Mouse (Mus musculus) brain, embryonic 18.5 days (tissue): ENCODE measurements at regions not wholly inside any gene's neighbourhood (a gene's known extent, or its start where the extent isn't known, plus 50 kb on each side); places are given as distances from the start of the nearest gene placed in this dataset.
"Not testable (repeated sequence)": the region's sequence is repeated elsewhere in the genome, so short reads cannot be mapped to it uniquely, and the experiment has no call there.

ENCODE experiments used
- DNase-seq: peaks from one replicate; pipeline ENCODE4 v3.0.0-alpha.2; 2012; ENCODE audit warnings: low read depth, low spot score

GRCm38 (mm10) chr3:34709553-34709952 lies 59.3 kb downstream of the Sox2 start:
- DNase-seq = no peak

GRCm38 (mm10) chr3:34712137-34712536 lies 61.9 kb downstream of the Sox2 start:
- not testable (repeated sequence) for DNase-seq

DNA sequence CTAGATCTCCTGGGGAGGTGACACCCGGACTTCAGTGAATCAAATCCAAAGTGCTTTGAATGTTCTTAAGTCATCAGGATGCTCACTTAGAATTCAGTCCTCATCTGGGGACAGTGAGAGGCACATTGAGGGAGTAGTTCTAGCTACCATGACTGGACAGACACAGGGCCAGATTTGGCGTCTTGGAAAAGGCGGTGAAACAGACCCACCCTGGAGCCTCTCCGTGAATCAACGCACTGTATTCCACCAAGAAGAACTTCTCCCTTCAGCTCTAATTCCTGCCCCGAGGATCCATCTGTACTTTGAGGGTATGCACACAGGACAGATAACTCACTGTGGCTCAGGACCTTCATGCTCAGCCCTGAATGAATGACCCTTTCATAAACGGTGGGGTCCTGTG lies 72.3 kb downstream of the Sox2 start:
- DNase-seq = no peak

DNA sequence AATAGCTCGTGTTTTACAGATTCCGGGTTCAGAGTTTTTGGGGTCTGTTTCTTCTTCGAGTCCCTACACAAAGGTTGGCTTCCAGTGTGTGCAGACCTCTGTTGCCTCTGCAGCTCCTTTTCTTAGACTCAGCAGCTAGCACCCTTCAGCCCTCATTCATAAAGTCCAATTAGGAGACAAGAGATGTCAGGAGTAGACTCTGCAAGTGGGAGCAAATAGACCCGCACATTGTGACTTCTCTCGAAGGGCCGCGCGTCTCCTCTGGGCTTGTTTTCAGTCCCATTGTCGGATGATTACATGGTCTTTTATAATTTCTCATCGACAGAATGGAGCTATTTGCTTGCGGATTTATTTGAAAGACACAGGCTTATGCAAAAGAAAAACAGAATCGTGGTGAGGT lies 76.8 kb downstream of the Sox2 start:
- no peak for DNase-seq

DNA sequence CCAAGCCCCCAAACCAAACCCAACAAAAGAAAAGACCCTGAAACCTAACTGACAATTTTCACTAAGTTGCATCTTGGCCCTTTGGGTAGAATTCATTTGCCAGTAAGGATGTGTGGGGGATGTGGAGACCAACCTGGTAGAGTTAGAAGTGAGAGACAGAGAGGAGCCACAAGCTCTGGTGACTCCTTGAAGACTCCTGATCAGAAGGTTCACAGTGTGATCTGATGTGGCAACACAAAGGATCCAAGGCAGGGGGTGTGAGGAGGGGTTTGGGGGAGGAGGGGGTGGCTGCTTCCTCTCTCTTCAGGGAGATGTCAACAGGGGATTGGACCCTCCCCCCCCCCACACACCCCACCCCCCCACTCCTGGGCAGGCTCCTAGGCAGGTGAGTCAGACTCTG lies 78.1 kb downstream of the Sox2 start:
- DNase-seq = no peak

DNA sequence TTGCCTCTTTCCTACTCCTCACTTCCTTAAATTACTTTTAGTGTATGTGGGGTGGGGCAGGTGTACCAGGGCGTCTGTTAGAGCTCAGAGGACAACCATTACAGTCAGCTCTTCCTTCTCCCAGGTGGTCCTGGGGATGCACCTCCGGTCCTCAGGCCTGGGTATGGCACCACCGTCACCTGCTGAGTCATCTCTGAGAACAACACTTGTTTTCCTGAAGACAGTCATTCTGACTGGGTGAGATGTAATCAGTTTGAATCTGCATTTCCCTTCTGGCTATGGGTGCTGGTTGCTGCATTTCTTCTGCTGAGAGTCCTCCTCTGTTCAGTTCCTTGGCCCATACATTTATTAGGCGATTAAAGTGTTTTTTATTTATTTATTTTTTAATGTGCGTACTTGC lies 84.8 kb downstream of the Sox2 start:
- DNase-seq = no peak

DNA sequence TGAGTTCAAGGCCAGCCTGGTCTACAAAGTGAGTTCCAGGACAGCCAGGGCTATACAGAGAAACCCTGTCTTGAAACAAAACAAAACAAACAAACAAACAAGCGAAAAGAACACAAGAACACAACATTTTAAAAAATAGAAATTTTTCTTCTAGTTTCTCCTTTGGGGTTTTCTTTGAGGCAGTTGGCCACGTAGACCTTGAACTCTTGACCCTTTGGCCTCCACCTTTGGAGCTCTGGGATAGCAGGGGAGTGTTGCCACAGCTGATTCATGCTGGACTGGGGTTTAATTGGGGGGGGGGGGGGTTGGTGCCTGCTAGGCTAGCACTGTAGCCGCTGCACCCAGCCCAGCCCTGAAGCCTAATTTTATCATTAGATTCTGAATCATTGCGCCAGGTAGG lies 87.8 kb downstream of the Sox2 start:
- DNase-seq = no peak

DNA sequence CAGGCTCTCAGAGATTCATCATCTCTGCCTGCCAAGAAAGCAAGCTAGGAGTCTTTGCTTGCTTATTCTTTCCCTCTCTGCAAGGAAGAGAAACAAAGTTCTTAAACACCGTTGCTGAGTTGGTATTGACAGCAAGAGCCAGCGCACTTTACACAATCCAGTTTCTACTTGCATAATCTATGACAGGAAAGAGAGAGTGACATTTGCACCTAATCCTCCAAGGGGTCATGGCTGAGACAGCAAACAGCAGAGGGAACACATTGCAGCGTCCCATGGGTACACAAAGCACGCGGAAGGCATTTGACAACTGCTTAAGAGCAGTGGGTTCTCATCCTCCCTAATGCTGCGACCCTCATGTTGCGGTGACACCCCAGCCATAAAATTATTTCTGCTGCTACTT lies 88.7 kb downstream of the Sox2 start:
- DNase-seq = no peak

- no peak for DNase-seq
These were observed 89.5 kb downstream of the Sox2 start for GRCm38 (mm10) chr3:34739693-34740092.

GRCm38 (mm10) chr3:34740110-34740509 lies 89.9 kb downstream of the Sox2 start:
- no peak for DNase-seq

GRCm38 (mm10) chr3:34745181-34745736 lies 95.1 kb downstream of the Sox2 start:
- DNase-seq = no peak

GRCm38 (mm10) chr3:34747499-34748093 lies 97.4 kb downstream of the Sox2 start:
- no peak for DNase-seq

DNA sequence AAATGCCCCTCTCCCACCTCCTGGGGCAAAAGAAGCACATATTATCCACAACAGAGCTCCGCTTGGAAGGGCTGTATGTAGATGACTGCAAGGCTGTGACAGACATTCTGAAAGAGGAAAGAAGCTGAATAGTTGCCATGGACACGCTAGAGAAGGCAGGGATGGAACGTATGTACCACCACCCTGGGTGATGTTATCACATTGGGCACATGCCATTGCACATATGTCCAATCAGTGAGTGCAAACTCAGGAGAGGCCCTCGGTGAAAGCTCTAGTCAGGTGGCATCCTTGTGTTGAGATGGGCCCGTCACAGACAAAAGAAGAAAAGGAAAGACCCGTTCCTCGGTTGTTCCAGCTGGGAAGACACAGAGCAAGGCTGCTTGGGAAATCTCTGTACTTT lies 99.8 kb downstream of the Sox2 start:
- no peak for DNase-seq

DNA sequence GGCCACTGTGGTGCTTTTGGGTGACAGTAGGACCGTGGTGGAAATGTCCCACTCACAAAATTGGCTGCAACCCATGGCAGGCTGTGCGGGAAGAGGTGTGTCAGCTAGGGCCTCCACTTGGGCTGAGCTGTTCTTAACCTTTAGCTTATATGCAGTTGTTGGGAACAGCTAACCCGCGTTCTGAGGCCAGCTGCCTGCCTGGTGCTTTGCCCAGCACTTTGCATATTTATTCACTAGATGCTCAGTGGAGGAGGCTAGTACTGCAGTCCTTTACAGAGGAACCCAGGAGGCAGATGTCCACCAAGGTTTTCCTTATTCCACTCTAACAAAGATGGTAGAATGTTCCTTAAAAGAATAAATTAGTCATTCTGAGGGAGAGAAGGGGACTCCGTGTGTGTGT lies 101.3 kb downstream of the Sox2 start:
- no peak for DNase-seq

DNA sequence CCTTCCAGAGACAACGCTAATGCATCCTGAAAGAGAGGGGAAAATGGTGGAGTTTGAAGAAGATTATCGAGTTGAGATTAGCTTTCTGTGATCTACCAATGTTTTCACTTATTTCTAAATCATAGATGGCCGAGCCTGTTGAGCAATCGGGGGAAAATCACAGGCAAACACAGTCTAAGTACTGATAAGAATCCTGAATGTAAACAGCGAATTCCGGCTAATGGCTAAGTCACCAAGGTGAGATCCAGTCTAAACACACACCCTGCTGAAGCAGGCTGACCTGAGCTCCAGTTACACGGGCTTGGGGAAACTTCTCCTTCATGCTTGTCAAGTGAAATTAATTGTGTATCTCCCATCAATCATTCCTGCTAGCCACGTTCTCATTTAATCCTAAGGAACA lies 103.4 kb downstream of the Sox2 start:
- no peak for DNase-seq

DNA sequence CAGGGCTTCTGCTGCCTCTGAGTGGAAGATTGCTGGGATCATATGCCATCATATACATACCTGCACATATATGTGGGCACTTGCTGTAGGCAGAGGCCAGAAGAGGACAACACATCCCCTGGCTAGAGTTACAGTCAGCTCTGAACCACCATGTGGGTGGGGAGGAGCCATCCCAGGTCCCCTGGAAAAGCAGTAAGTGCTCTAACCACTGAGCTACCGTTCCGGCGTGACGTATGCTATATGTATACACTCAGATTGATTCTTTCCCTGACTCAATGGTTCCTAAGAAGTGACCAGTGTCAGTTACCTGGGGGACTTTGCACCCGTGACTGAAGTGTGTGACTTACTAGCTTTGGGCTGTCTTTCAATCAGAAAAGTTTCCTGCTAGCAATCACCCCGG lies 104.6 kb downstream of the Sox2 start:
- no peak for DNase-seq

GRCm38 (mm10) chr3:34755282-34755681 lies 105.1 kb downstream of the Sox2 start:
- not testable (repeated sequence) for DNase-seq

- no peak for DNase-seq
These were observed 106.4 kb downstream of the Sox2 start for GRCm38 (mm10) chr3:34756632-34757031.

DNA sequence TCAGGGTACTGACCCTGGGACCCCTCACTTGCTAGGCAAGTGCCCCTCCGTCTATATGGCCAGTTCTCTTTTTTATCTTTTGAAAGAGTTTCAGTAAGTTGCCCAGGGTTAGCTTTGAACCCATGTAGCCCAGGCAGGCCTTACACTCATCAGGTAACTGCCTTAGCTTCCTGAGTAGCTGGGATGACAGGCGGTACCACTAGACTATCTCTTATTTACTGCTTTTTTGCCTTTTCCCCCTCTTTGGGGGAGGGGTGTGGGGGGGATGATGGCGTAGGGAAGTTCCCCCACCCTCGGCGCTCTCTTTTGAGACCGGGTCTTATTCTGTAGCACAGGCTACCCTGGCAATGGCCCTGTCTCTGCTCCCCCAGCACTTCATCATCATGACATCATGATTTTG lies 106.9 kb downstream of the Sox2 start:
- DNase-seq = no peak

GRCm38 (mm10) chr3:34757813-34758510 lies 107.8 kb downstream of the Sox2 start:
- no peak for DNase-seq

GRCm38 (mm10) chr3:34759942-34760640 lies 109.9 kb downstream of the Sox2 start:
- no peak for DNase-seq

DNA sequence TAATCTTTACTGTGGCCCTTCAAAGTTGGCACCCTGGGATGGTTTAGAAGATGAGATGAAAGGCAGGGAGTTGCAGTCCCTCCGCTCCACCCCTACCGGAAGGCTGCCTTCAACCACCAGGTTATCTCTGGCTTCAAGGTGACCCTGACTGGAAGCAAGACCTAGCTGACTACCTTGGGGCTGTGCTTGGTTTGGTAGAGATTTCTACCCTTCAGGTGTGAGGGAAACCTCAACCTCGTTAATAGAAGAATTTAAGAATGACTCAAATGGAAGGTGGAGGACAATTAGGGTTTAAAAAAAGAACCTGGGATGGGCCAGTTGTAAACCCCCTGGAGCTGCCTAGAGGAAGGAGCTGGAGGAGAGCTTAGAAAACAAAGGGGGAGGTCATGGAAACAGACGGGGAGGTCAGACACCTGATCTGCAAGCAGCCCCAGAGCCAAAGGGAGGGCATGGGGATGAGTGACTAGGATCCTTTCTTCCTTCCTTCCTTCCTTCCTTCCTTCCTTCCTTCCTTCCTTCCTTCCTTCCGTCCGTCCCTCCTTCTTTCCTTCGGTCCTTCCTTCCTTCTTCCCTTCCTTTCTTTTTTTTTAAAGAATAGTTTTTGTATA lies 111.1 kb downstream of the Sox2 start:
- no peak for DNase-seq
